Mouse (Mus musculus) heart, adult 18-20 months (tissue): Measurements from ENCODE around the gene Ipo11. TPM values are rescaled to one million over a fixed set of nuclear protein-coding genes. Genes with fewer than 3 reads are reported as not detected.
A peak's percentile ranks its signal among the peaks of the same experiment; 100 is the strongest.
"Not testable (repeated sequence)": the region's sequence is repeated elsewhere in the genome, so short reads cannot be mapped to it uniquely, and the experiment has no call there.

Experiments
- DNase-seq, 2 experiments: peaks; one replicate each; pipeline ENCODE4 v3.0.0; 2021 to 2022; ENCODE audit warnings: mixed read lengths in 1 of 2
- total RNA-seq, 2 experiments: library from RNA; stranded (reverse); gene quantifications; 2 replicates each; pipeline ENCODE4 v1.2.3; 2021

Gene Ipo11
- total RNA-seq, 2 experiments from 2014 or later: 23.1 to 24.2 TPM

DNA sequence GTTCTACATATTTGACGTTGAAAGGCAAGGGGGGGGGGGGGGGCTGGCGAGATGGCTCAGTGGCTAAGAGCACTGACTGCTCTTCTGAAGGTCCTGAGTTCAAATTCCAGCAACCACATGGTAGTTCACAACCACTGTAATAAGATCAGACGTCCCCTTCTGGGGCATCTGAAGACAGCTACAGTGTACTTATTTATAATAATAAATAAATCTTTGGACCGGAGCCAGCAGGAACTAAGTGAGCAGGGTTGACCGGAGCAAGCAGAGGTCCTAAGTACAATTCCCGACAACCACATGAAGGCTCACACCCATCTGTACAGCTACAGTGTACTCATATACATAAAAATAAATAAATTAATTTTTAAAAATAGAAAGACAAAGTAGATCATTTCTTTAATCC lies 31.6 kb downstream of the Ipo11 start:
- DNase-seq: not testable (repeated sequence)

DNA sequence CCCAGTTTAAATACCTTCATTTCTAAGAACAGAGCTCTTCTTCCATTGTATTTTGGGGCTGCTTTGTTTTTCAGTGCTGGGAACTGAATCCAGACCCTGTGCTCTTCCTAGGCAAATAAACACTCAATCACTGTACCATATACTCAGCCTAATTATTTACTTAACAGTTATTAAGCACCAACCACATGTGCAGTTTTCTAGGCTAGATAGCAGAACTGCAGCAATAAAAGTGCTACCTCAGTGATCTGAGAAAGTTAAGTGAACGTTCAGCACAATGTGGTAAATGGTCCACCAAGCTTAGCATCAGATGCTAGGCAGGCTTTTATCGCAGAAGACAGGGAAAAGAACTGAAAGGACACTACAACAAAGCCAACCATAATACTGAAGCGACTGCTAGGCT lies 32.1 kb downstream of the Ipo11 start:
- no peak for DNase-seq

DNA sequence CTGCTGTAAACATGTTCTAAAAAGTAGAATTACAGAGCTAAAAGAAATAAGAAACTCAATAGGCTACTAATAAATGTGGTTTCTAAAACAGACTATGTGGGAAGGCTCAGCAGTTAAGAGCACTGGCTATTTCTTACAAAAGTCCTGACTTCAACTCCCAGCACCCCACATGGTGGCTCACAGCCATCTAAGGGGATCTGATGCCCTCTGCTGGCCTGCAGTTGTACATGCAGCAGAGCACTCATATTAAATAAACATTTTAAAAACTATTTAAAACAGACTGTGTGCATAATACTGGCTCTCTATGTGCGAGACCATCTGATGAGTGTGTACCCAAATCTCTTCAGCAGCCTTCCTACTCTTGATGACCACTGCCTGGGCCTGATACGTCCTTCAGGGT lies 42.5 kb downstream of the Ipo11 start:
- no peak for DNase-seq

DNA sequence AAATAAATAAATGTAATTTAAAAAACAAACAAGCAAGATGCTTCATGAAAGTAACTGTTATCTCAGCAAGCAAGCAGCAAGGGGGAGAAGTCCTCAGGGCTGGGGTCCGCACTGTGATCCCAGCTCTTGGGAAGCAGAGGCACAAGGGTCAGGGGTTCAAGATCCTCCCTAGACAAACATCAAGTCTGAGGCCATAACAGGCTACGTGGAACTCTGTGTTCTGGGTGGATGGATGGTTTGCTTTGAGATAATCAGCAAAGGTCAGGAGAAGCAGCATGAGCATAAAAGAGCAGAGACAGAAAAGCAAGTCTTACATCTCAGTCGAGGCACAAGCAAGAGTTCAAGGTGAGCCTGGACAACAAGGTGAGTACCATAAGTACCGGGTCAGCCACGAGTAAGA lies 43.1 kb downstream of the Ipo11 start:
- DNase-seq: no peak

DNA sequence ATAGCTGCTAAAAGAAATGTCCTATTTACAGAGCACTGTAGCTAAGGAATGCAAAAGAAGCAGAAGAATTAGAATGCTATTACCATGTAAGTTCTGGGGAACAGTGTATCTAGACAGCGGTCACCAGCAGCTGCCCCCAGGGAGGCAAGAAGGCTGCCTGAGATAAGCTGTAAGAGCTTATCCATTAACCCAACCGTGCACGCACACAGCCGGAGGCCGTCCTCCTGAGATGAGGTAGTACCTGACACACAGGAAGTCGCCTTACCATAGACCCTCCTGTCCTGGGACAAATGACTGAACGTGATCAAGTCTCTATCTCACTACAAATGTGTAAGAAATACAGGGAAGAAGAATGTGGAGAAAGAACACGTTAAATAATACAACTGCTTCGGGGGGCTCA lies 43.6 kb downstream of the Ipo11 start:
- no peak for DNase-seq

DNA sequence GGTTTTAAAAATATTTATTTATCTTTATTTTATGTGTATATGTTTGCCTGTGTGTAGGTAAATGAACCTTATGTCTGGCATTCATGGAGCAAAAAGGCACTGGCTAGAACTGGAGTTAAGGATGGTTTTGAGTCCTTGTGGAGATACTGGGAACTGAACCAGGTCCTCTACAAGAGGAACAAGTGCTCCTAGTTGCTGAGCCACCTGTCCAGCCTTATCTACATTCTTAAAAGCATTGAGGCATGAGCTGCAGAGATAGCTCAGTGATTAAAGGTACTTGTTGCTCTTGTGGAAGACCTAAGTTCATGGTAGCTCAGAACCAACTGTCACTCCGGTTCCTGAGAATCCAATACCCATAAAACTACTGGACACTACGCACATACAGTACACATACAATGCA lies 49.4 kb downstream of the Ipo11 start:
- DNase-seq: no peak

DNA sequence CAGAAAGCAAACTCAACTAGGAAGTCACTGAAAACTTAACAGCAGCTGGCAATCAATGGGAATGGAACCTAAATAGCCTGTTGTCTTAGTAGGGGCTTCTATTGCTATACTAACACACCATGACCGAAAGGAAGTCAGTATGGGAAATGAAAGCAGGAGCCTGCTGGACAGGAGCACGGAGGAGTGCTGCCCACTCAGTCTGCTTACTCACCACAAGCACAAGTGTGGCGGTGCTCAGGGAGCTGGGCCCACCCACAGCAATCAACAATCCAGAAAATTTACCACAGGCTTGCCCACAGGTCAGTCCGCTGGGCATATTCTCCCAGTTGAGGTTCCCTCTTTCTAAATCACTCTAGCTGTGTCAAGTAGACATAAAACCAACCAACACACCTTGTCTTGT lies 52.5 kb downstream of the Ipo11 start:
- DNase-seq: no peak

DNA sequence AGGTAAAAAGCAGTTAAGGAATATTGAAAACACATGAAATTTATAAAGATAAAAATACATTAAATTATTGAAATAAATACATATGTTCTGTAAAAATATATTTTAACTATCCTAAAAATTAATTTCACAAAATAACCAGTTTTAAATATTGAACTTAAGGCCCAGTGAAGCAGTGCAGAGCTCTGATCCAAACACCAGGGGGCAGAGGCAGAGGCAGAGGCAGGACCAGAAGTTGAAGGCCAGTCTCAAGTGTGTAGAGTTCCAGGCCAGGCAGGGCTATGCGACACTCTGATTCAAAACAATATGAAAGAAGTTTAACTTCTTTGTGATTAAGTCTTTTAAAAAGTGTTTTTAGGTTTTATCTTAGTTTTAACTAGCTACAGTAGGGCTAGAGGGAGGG lies 60.5 kb downstream of the Ipo11 start:
- DNase-seq: peak in 1 of 2 experiments; percentile 7

DNA sequence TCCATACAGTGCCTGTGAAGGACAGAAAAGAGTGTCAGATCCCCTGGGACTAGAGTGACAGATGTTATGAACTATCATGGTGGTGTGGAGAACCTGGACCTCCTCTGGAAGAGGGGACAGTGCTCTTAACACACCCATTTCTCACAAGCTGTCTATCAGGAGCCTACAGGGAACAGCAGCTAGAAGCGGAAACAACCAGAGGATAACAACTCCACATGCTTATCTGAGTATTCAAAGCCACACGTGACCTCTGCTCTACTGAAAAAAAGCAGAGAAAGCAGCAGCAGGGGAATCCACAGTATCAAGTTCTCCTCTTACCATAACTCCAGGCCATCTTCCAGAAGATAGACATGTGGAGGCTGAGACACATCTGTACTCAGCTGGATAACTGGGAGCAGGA lies 71.2 kb downstream of the Ipo11 start:
- DNase-seq: no peak

DNA sequence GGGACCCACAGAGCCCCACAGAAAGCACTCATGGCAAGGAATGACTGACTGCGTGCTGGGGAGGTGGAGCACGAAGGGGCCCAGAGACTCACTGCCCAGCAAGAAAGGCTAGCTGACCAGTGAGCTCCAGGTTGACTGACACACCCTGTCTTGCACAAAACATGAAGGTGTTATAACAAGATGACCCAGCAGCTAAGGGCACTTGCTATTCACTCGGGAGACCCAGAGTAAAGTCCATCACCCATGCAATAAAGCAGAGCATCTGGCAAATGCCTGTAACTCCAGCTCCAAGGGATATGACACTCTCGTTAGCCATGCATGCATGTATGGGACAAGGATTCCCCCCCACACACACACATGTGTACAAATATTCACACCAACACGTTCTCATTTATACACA lies 78.0 kb downstream of the Ipo11 start:
- DNase-seq: no peak

DNA sequence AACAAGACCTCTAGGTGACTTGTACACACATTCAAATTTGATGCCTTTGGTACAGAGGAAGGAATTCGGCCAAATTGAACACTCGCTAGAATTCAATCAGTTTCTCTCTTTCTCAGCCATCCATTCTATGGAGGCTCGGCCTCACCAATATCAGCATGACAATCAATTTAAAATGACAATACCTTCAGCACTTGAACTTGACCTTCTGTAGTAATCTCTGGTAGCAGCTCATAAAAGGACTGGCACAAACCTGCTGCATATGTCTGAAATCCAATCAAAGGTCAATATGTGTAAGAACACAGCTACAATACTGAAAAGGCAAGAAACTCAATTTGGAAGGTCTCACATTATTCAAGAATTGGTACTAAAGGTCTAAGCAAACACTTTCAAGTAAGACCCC lies 80.2 kb downstream of the Ipo11 start:
- DNase-seq: no peak

DNA sequence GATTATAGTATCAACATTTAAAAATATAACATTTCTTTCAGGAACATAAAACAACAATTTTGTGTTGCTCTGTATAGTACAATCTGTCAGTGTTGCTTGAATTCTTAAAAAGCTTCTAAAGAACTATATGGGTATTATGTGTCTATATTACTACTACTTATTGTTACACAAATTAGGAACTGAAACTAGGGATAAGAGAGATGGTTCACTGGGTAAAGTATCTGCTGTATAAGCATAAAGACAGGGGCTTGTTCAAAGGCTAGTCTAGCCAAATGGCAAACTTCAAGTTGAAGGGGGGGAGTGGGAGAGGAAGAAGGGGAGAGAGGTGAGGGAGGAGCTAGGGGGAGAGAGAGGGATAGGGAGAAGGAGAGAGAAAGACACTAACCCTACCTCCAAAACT lies 89.2 kb downstream of the Ipo11 start:
- no peak for DNase-seq

DNA sequence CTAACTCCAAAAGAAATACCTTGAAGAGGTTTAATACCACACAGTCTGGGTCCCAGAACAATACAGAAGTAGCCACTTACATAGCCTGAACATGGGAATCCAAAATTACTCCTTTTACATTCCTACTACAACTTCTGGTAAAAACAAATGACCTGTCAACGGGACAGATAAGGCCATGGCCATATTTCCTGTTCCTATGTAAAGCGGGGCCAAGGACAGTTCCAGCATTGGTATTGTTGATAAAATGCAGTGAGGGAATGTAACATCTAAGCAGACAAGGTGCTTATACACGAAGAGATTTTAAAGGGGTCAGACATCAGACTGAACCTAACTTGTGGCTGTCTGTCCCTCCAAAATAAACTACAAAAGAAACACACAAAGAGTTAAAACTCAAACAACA lies 91.8 kb downstream of the Ipo11 start:
- no peak for DNase-seq

DNA sequence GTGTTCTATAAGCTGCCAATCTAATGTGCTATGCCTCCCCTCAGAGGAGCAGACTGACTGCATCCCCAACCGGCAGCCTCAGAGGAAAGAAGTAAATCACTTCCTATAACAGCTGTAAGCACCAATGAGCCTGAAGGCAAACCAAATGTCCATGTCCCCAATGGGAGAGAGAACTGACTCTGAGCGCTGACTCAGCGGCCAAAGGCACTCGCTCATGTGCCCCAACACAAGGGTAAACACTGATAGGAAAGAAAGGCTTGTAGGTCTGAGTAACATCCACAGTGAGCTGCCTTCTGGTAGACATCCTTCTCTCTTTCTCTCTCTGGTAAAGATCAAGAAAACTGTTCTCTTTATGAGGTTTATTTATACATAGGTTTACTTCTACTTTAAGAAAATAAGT lies 94.2 kb downstream of the Ipo11 start:
- peak in 1 of 2 experiments; percentile 10 for DNase-seq

DNA sequence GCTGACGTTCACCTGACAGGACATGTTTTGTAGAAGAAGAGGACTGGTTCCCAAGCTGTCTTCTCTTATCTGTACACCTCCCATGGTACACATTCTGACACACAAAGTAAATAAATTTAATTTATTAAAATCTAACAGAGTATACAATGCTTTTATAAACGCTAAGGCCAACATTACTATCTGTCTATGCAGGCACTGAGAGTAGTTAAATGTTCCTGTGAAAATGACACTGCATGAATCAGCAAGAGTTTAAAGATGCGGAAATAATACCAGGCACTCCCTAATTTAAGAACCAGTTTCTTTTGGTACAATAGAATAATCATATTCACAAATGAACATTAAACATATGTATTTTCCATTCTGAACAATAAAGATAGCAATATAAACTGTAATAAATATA lies 98.0 kb downstream of the Ipo11 start:
- DNase-seq: no peak

DNA sequence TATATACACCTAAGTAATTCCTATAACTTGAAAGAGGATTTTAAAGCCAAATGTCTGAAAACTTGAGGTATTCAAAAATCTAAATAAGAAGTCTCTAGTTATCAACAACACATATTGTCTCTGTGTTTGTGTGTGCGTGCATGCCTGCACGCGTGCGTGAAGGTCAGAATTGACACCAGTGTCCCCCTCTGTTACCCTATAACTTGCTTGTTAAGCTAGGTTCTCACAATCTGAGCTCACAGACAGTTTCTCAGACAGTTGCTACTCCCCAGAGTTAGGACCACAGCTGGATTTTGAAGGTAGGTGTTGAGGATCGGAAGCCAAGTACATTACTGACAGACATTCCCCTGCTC lies 100.3 kb downstream of the Ipo11 start:
- peak in 1 of 2 experiments; percentile 28 for DNase-seq

DNA sequence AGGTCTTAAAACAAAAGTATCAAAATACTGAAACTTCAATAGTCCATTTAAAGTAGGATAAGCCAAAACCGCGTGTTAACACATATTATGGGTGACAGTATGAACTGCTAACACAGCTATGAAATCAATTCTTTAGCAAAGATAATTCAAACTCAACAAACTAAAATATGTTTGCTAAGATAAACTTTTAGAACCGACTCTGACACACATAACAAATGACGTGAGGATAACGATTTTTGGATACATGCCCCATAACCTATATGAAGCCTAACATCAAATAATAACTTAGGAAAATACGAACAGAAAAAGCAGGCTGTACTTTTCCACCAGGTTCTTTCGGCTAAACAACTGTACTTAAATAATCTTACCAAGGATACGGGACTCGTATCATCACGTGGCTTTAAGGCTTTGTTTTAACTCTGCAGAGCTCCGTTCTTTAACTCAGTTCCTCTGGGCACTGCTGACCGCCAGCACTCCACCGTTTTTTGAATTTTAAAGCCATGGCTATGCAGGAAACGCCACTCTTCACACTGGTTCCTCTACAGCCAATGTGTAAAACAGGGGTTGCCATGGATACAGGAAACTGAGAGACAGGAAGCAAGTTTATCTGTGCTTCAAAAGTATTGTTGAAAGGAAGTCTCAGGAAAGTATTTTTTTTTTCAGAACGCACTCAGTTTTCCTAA lies 100.8 kb downstream of the Ipo11 start:
- peak; percentile 75 to 88 for DNase-seq

DNA sequence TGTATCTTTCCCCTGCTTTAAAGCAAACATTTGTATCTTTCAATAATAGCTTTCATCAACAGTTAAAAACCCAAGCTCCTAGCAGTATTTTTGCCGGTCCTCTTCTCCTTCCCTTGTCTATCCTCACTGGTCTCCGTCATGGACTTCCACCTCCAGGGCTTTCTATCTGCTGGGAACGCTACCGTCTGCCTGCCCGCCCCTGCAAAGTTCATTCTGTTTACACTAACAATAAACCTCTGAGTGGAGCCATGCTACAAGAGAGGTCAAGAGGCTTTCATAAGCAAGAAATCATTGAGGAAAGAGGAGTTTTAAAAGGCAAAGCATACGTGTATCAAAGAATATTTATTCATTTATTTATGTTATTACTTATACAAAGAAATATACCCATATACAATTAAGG lies 106.7 kb downstream of the Ipo11 start:
- no peak for DNase-seq

DNA sequence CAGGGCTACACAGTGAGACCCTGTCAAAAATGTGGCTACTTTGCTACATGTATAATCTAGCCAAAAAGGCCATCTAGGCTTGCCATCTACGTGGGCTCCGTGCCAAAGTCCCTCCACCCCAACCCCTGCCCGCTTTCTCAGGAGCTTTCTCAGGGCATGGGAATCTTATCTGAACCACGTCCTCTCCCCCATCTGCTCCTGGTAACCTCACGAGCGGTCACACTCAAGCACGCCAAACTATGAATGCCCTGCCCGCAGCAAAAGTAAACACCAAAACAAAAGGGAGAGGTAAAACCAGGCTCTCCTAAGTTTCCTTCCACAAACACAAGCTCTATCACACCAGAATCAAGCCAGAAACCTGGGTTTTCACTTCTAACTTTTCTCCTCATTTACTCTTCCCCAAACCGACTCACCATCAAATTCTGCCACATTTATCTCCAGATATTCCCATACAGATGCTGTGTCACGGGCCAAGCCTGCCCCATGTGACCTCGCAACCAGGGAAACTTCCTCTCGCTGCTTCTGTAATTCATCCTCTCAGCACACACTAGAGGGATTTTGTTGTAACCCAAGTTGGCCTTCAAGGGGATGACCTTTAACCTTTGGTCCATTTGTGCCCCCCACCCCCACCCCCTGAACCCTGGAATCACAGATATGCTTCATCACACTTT lies 107.3 kb downstream of the Ipo11 start:
- peak in 1 of 2 experiments; percentile 33 for DNase-seq

DNA sequence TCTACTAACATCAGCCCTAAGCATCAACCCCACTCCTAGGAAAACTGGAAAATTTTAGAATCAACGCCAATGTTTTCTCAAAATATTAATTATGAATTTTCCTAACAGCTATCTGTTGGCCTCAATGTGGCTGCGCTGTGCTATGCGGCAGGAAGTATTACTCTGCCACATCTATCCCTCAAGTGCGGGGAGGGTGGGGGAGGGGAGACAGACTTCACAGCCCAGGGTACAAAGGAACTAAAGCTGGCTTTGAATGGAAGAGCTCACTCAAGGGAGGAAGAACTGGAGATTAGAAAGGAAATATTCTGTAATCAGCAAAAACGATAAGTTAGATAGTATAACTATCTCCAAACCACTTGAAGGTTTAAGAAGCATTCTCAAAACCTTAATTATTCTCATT lies 111.1 kb downstream of the Ipo11 start:
- DNase-seq: no peak

DNA sequence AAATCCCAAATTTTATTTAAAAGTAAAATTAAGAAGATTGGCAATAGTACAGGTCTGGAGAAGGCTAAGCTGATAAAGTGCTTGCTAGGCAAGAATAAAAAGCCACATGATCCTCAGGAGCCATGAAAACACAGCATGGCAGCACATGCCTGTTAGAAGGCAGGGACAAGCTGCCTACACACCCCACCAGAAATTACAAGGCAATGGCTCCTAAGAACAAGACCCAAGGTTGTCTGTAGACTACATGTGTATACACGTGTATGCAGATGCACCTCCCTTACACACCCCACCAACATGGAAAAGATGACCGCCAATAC lies 112.9 kb downstream of the Ipo11 start:
- no peak for DNase-seq

DNA sequence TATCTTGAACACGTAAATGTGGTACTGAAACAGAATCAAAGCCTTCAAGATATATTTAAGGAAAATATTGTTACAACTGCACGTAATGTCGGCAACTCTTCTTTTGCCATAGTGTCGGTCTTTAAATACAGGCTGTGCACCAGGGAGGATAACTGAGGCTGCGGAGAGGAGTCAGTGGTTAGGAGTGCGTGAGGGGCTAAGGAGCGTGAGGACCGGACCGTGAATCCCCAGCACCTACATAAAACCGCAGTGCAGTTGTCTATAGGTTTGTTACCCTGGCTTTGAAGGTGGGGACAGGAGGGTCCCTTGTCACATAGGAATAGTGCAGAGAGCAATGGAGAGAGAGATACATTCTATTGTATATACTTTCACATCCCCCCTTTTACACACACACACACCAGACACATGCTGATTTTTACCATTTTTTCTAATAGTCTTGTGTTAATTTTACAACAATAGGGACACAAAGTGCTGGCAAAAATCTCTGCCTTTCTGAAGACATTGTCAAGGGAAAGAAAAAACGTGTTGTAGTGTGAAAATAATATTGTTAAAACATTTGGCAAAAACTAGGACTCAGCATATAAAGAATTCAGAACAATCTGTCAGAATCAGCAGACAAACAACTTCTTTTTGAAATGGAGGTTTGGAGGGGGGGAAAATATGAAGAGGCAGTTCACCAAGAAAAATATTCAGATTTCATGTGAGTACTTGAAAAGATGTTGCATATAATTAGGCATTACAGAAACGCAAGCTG lies 113.5 kb downstream of the Ipo11 start:
- no peak for DNase-seq

DNA sequence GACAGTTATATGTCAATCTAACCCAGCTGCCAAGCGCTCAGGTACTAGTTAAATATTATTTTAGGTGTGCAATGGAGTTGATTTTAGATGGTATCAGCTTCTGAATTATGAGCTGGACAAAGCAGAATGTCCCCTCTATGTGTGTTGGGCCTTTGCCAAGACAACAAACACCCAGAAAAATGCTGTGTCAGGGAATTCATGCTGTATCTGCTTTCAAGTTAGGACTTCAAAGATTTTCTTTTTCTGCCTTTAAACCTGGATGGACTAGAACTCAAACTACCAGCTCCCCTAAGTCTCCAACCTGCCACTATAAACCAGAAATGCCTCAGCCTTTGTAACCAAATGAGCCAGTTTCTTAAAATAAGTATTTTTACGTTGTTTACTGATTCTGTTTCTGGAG lies 116.6 kb downstream of the Ipo11 start:
- DNase-seq: no peak

DNA sequence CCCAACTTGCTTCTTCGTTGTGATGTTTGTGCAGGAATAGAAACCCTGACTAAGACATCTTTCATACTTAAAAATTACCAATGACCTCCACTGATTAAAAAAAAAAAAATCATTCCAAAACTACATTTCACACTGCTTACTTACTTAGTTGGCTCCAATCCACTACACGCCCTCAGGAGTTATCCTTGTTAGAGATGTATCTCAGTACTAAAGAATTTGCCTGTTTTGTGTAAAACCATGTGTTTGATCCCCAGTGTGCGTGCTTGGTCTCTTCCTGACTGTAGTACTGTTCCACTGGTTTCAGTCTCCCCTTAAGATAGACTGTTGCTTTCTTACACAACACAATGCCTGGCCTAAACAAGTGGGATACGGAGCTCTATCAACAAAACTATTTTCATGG lies 117.0 kb downstream of the Ipo11 start:
- DNase-seq: no peak
